Mouse (Mus musculus): ENCODE results near the gene Olfr583.

Olfr583 gene

DNA sequence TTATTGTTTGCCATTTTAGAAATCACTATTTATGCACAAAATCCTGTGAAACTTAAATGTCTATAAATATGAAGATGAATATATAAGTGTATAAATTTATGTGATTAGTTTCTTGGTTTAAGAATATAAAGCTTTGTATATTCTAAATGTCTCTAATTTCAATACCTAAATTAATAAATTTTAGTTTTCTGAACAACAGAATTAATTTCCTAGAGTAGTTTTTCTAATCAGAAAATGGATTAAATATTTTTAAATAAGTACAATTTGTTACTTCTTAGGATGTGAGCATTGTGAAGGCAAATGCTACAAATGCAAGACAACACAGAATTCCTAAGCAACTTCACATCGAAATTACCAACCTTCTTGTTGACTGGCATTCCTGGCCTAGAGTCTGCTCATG, at the start of gene Olfr583:
TSS of gene Olfr583 (plus strand) at position 301 of the 400 bp plus-strand sequence.
- DNase-seq (ENCODE audit: low spot score in 2 of 2): no peak

DNA sequence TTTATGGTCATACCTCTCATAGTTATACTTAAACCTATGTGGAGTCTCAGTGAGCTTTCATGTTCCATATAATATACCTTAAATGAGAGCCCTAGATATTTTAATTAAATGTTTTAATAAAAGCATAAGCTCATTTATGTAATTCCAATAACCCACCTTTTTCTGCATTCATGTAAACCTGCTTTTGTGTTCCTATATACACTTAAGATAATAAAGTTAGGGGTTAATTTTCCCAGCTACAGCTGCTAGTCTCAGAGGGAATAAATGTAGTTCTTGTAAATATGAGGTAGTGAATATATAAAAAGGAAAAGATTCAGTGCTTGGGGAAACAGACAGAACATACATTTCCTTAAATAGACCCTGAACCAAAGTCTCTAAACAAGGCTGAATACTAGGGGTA, 13.4 kb upstream of the Olfr583 start, which contains the start of gene Olfr582:
TSS of gene Olfr582 (plus strand) at position 301 of the 400 bp plus-strand sequence.
- no peak for DNase-seq (ENCODE audit: low spot score in 2 of 2)

DNA sequence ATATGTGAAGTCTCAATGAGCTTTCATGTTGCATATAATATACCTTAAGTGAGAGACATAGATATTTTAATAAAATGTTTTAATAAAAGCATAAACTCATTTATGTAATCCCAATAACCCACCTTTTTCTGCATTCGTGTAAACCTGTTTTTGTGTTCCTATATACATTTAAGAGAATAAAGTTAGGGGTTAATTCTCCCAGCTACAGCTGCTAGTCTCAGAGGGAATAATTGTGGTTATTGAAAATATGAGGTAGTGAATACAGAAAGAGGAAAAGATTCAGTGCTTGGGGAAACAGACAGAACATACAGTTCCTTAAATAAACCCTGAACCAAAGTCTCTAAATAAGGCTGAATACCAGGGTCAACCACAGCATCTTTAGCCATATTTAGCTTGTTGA, 30.5 kb downstream of the Olfr583 start, which contains the start of gene Olfr584:
TSS of gene Olfr584 (plus strand) at position 301 of the 400 bp plus-strand sequence.
- DNase-seq (ENCODE audit: low spot score in 2 of 2): no peak

DNA sequence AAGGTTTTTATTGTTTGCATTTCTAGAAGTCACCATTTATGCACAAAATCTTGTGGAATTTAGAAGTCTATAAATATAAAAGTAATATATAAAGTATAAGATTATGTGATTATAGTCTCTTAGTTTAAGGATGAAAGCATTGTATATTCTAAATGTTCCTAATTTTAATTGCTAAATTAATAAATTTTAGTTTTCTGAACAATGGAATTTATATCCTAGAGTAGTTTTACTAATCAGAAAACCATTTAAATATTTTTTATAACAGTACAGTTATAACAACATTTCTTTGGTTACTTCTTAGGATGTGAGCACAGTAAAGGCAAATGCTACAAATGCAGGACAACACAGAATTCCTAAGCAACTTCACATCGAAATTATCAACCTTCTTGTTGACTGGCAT, 46.3 kb downstream of the Olfr583 start, which contains the start of gene Olfr585:
TSS of gene Olfr585 (plus strand) at position 301 of the 400 bp plus-strand sequence.
- DNase-seq (ENCODE audit: low spot score in 2 of 2): no peak
